Comparison of ENCODE assay signal across 9 mouse cellular contexts in the genomic region with DNA sequence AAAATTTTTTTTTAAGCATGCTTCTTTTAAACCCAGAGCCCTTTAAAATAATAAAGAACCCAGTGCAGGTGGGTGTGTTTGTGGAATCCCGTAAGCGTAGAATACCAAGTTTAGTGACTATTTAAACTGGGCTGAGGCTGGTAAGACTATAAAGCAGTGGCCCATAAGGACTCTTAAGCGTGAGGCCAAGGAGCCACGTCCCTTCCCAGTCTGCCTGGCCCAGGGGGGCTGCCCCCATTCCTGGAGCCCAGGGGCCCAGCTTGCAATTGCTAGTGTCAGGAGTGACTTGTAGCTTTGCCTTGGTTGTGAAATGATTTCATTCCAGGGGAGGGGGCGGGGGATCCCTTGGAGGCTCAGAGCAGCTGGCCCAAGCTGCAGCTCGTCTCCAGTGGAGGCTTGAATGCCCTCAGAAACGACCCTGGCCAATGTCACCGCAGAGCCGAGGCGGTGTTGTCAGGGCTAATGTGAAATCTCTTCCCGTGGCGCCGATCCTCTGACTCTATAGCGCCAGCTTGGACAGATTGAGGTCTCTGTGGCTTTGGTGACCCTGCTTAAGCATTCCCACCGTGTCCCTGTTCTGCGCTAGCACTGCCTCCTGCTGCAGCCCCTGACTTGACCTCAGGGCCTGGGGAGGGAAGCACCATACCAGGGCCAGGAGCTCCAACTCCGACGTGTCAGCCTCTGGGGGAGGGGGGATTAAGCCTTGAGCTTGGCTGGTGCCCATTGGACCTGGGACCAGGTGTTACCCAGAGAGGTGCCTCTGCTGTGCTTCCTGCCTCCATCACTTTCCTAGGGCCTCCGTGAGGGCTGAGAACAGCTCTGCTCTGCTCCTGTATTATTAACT. TPM values are rescaled to one million over a fixed set of nuclear protein-coding genes. Genes with fewer than 3 reads are reported as not detected.
A peak's percentile ranks its signal among the peaks of the same experiment; 100 is the strongest.
DNase-seq lines count a peak whose midpoint lies in the region; ATAC-seq lines count a peak whose summit lies in the region.
"Had no signal": no experiment of that assay in that cellular context is flagged by ENCODE, and none has a peak within 500 bp of the region (broad histone marks: within the 10 kb centered on the region; RNA-seq: fewer than 3 reads in every experiment).

No protein-coding gene starts in this region.

- intact Hi-C loops in heart, postnatal 36 days (cut with DNase I): no loop called here

- peak overlapping the region; percentile 36 for H3K9ac ChIP-seq in hindbrain, embryonic 13.5 days
- H3K9ac ChIP-seq in midbrain, embryonic 14.5 days (replicated peaks; ENCODE audit: low read length): 0 out of 2 replicates have a peak overlapping the region, but pooled peaks have one; percentile 6

- WGBS in hindbrain, embryonic 13.5 days: 13% methylated on average over 19 of the region's 19 CpGs
- WGBS in midbrain, embryonic 14.5 days: 7% methylated on average over 19 of the region's 19 CpGs

- H3K4me2 ChIP-seq in hindbrain, embryonic 13.5 days: no peak overlapping the region
- H3K4me2 ChIP-seq in midbrain, embryonic 14.5 days (ENCODE audit: low read length): no peak overlapping the region

- no peak overlapping the region for H3K4me3 ChIP-seq in hindbrain, embryonic 13.5 days
- H3K4me3 ChIP-seq in midbrain, embryonic 14.5 days (replicated peaks; ENCODE audit: low read depth, low read length): no peak overlapping the region

- DNase-seq in heart, adult 11 months: peak; percentile 96
- DNase-seq in heart, postnatal 36 days: no peak
- peak; percentile 77 for DNase-seq in embryo, embryonic 11 days
- DNase-seq in midbrain, embryonic 14.5 days: peak; percentile 61
- no peak for DNase-seq in natural killer cell, adult 2 months (ENCODE audit: low spot score in 2 of 2)
- no peak for DNase-seq in gastrocnemius, postnatal 4 days (ENCODE audit: low spot score in 2 of 2)

- H3K4me1 ChIP-seq in hindbrain, embryonic 13.5 days (replicated peaks): peaks cover 64% of the 10 kb centered on the region
- peaks cover 48% of the 10 kb centered on the region for H3K4me1 ChIP-seq in midbrain, embryonic 14.5 days (ENCODE audit: control insufficient read depth, insufficient read depth, low read length)

- peak overlapping the region; percentile 89 for H3K27ac ChIP-seq in hindbrain, embryonic 13.5 days
- peak overlapping the region; percentile 85 for H3K27ac ChIP-seq in midbrain, embryonic 14.5 days (replicated peaks; ENCODE audit: low read depth, low read length)

- ATAC-seq in hindbrain, embryonic 13.5 days (ENCODE audit: low FRiP score): no peak; the same call in 1 of the 2 replicates
- ATAC-seq in midbrain, embryonic 14.5 days (ENCODE audit: low FRiP score, low TSS enrichment): no peak
- no peak for ATAC-seq in megakaryocyte, adult 5-6 weeks (ENCODE audit: poor library complexity, severe bottlenecking)

- peaks cover 24% of the 10 kb centered on the region for H3K36me3 ChIP-seq in hindbrain, embryonic 13.5 days
- H3K36me3 ChIP-seq in midbrain, embryonic 14.5 days (ENCODE audit: control insufficient read depth, insufficient read depth, low read length): peaks cover 31% of the 10 kb centered on the region

- H3K27me3 ChIP-seq in hindbrain, embryonic 13.5 days: no peaks in the 10 kb centered on the region
- H3K27me3 ChIP-seq in midbrain, embryonic 14.5 days (ENCODE audit: control insufficient read depth, insufficient read depth, low read length): no peaks in the 10 kb centered on the region

- no peaks in the 10 kb centered on the region for H3K9me3 ChIP-seq in hindbrain, embryonic 13.5 days
- no peaks in the 10 kb centered on the region for H3K9me3 ChIP-seq in midbrain, embryonic 14.5 days (ENCODE audit: control insufficient read depth, low read length)

RNA-seq across cellular contexts. Expression of a gene that starts 13.4 kb away (rescaled TPM):
- under 1 TPM in 1 of 2 experiments, not detected in 1; 0.51 TPM for total RNA-seq in heart, postnatal 36 days (2021)
- polyA plus RNA-seq in hindbrain, embryonic 13.5 days (2015; fragmentation: Nextera tagmentation; extraction: Ambion mirVana): 0.78 and 2.5 TPM in 2 replicates
- 0.95 and 2.9 TPM in 2 replicates for polyA plus RNA-seq in midbrain, embryonic 14.5 days (2014; fragmentation: Nextera tagmentation; extraction: Ambion mirVana)
- not detected in 2 replicates for total RNA-seq in megakaryocyte, adult 5-6 weeks (2015)
- not detected in 2 replicates for total RNA-seq in megakaryocyte, adult 5-6 weeks (2017)
- total RNA-seq in gastrocnemius, postnatal 4 days (2021): under 1 TPM in 1 of 2 experiments, not detected in 1; 0.74 TPM
- total RNA-seq: common myeloid progenitor, adult 5-6 weeks had no signal

RNA-seq across cellular contexts. Expression of a gene that starts 13.8 kb away (rescaled TPM):
- total RNA-seq in heart, postnatal 36 days (2021): under 1 TPM in 1 of 2 experiments, not detected in 1; 0.16 TPM
- 0.52 and 1.4 TPM in 2 replicates for polyA plus RNA-seq in hindbrain, embryonic 13.5 days (2015; fragmentation: Nextera tagmentation; extraction: Ambion mirVana)
- 1.3 and 2.4 TPM in 2 replicates for polyA plus RNA-seq in midbrain, embryonic 14.5 days (2014; fragmentation: Nextera tagmentation; extraction: Ambion mirVana)
- total RNA-seq in megakaryocyte, adult 5-6 weeks (2015): 0.21 TPM in 1 of 2 replicates, not detected in the other
- not detected in 2 replicates for total RNA-seq in megakaryocyte, adult 5-6 weeks (2017)
- not detected for total RNA-seq in gastrocnemius, postnatal 4 days (2021)
- total RNA-seq: common myeloid progenitor, adult 5-6 weeks had no signal

RNA-seq across cellular contexts. Expression of a gene that starts 42.1 kb away (rescaled TPM):
- 10 to 100 TPM; 15.5 to 20.1 TPM for total RNA-seq in heart, postnatal 36 days (2021)
- polyA plus RNA-seq in hindbrain, embryonic 13.5 days (2015; fragmentation: Nextera tagmentation; extraction: Ambion mirVana): 1.9 and 2.0 TPM in 2 replicates
- polyA plus RNA-seq in midbrain, embryonic 14.5 days (2014; fragmentation: Nextera tagmentation; extraction: Ambion mirVana): 0.92 and 1.9 TPM in 2 replicates
- total RNA-seq in megakaryocyte, adult 5-6 weeks (2015): 10.2 and 11.7 TPM in 2 replicates
- 9.1 and 13.4 TPM in 2 replicates for total RNA-seq in megakaryocyte, adult 5-6 weeks (2017)
- total RNA-seq in gastrocnemius, postnatal 4 days (2021): 1 to 10 TPM; 2.3 to 2.6 TPM

Comparison
In these comparisons a context has a peak if more than half of its experiments do, and no peak if none do; other contexts are left out.
1. DNase-seq: peak in heart, adult 11 months (single experiment), embryo, embryonic 11 days (single experiment) and midbrain, embryonic 14.5 days (single experiment); none in heart, postnatal 36 days (0 of 2), natural killer cell, adult 2 months (0 of 2) and gastrocnemius, postnatal 4 days (0 of 2).